Mouse (Mus musculus) intestine, postnatal 0 days (tissue): ENCODE results near the gene Dnaic1. TPM values are rescaled to one million over a fixed set of nuclear protein-coding genes. Genes with fewer than 3 reads are reported as not detected.

ENCODE experiments used
- ATAC-seq: fragments of 200-750 bp; cut with Nextera tagmentation; 2 replicates; pipeline ENCODE4 v1.8.0; 2017; ENCODE audit warnings: mild to moderate bottlenecking, moderate TSS enrichment, moderate library complexity
- H3K27ac ChIP-seq: fragments of 300-500 bp; sonication (generic); 2 replicates; pipeline ENCODE4 v1.5.1; 2014; ENCODE audit warnings: mild to moderate bottlenecking, low read depth, low read length, moderate library complexity
- H3K27me3 ChIP-seq: fragments of 300-500 bp; sonication (generic); replicated peaks from 2 replicates; pipeline ENCODE4 v1.6.1; 2014; ENCODE audit warnings: low read length, mixed read lengths; ENCODE audit not compliant: control insufficient read depth, insufficient read depth
- H3K36me3 ChIP-seq: fragments of 300-500 bp; sonication (generic); 2 replicates; pipeline ENCODE4 v1.6.1; 2014; ENCODE audit warnings: mild to moderate bottlenecking, moderate library complexity; ENCODE audit not compliant: control insufficient read depth, insufficient read depth
- H3K4me1 ChIP-seq: fragments of 300-500 bp; sonication (generic); replicated peaks from 2 replicates; pipeline ENCODE4 v1.6.1; 2014; ENCODE audit warnings: antibody characterized with exemption, low read length, mixed read lengths; ENCODE audit not compliant: control insufficient read depth, insufficient read depth
- H3K4me2 ChIP-seq: fragments of 300-500 bp; sonication (generic); replicated peaks from 2 replicates; pipeline ENCODE4 v1.6.1; 2014; ENCODE audit warnings: low read depth, mild to moderate bottlenecking, moderate library complexity
- H3K4me3 ChIP-seq: fragments of 300-500 bp; sonication (generic); 2 replicates; pipeline ENCODE4 v1.5.1; 2014; ENCODE audit warnings: low read depth, low read length
- H3K9ac ChIP-seq: fragments of 300-500 bp; sonication (generic); 2 replicates; pipeline ENCODE4 v1.6.1; 2014; ENCODE audit warnings: mild to moderate bottlenecking, low read depth, low read length
- H3K9me3 ChIP-seq: fragments of 300-500 bp; sonication (generic); 2 replicates; pipeline ENCODE4 v1.6.1; 2016; ENCODE audit warnings: mixed run types; ENCODE audit not compliant: control insufficient read depth
- CTCF ChIP-seq: sonication (generic); IDR thresholded peaks from 2 replicates; pipeline ENCODE4 v1.5.1; 2016; ENCODE audit warnings: low read depth, mild to moderate bottlenecking, control low read depth, antibody characterized with exemption, moderate library complexity
- WGBS: fragments of 180-500 bp; shearing (Covaris S2); extraction: QIAGEN DNeasy Blood & Tissue Kit; methylation state at CpG from one replicate; pipeline ENCODE4 v1.1.7; 2014; 5-methylcytosine and 5-hydroxymethylcytosine counted together
- polyA plus RNA-seq: library from polyadenylated mRNA; unstranded; fragments of >200 nt; fragmentation: Nextera tagmentation; extraction: Ambion mirVana; gene quantifications from 2 replicates; pipeline ENCODE4 v1.2.1, GENCODE M21; 2015

The Dnaic1 gene
- polyA plus RNA-seq, 1 experiment from 2014 or later, result 2.3 TPM

DNA sequence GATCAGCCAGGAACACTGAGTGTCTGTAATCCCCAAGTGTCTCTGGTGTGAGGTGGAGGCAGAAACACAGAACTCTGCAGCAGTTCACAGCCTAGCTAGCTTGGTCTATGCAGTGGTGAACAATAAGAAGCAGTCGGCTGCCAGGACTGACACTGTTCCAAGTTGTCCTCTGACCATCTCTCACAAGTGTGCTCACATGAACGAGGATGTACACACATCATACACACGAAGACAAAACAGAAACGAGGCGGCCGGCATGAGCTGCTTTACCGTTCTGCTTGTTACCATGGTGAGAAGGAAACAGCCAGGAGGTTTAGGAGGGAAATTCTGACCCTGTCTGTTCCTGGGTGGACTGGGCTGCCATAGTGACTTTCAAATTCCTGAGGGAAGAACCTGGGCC is 43.0 kb upstream of the Dnaic1 start:
- Histone ChIP-seq H3K9me3 (no peaks in the 10 kb centered on the region), H3K4me2 (no peak overlapping the region), H3K9ac (no peak overlapping the region), H3K27me3 (no peaks in the 10 kb centered on the region), H3K4me1 (no peaks in the 10 kb centered on the region), H3K36me3 (no peaks in the 10 kb centered on the region), H3K4me3 (no peak overlapping the region), H3K27ac (no peak overlapping the region)
- TF ChIP-seq CTCF, result no peak
- no peak for ATAC-seq
- 67% methylated on average over 7 of the region's 7 CpGs for WGBS

GRCm38 (mm10) chr4:41527076-41527475 is 42.5 kb upstream of the Dnaic1 start:
- H3K36me3 ChIP-seq, result no peaks in the 10 kb centered on the region
- no peak overlapping the region for H3K4me3 ChIP-seq
- no peak for ATAC-seq
- no peak overlapping the region for H3K4me2 ChIP-seq
- TF ChIP-seq CTCF, result no peak
- no peak overlapping the region for H3K27ac ChIP-seq
- no peak overlapping the region for H3K9ac ChIP-seq
- no peaks in the 10 kb centered on the region for H3K4me1 ChIP-seq
- WGBS, result 52% methylated on average over 13 of the region's 13 CpGs
- H3K27me3 ChIP-seq, result no peaks in the 10 kb centered on the region
- H3K9me3 ChIP-seq, result no peaks in the 10 kb centered on the region

GRCm38 (mm10) chr4:41527996-41528395 is 41.6 kb upstream of the Dnaic1 start:
- ATAC-seq, result no peak
- Histone ChIP-seq H3K36me3 (no peaks in the 10 kb centered on the region), H3K4me3 (no peak overlapping the region), H3K27me3 (no peaks in the 10 kb centered on the region), H3K4me2 (no peak overlapping the region), H3K9me3 (no peaks in the 10 kb centered on the region), H3K9ac (no peak overlapping the region), H3K27ac (no peak overlapping the region), H3K4me1 (no peaks in the 10 kb centered on the region)
- no peak for TF ChIP-seq CTCF
- 44% methylated on average over 8 of the region's 8 CpGs for WGBS

- H3K4me3 ChIP-seq, result no peak overlapping the region
Measured at GRCm38 (mm10) chr4:41532420-41532819, 37.2 kb upstream of the Dnaic1 start.

DNA sequence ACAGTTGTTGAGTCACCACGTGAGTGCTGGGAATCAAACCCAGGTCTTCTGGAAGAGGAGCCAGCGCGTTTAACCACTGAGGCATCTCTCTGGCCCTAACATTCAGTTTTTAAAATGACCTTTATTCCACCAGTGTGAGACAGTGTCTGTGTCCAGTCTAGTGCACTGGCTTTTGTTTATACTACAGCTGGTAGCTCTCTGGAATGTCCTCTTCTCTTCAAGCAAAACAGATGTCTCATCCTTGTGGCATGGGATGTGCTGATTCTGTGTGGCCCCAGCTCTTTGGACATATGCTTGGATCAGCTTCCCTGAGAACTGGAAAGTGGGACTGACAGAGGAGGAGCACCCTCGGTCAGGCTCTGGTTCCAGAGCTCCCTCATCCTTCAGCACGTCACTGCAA is 34.7 kb upstream of the Dnaic1 start:
- Histone ChIP-seq H3K9me3 (no peaks in the 10 kb centered on the region), H3K27ac (no peak overlapping the region), H3K4me3 (no peak overlapping the region), H3K9ac (no peak overlapping the region), H3K27me3 (no peaks in the 10 kb centered on the region), H3K4me2 (no peak overlapping the region), H3K36me3 (no peaks in the 10 kb centered on the region), H3K4me1 (no peaks in the 10 kb centered on the region)
- 61% methylated on average over 5 of the region's 5 CpGs for WGBS
- no peak for ATAC-seq
- no peak for TF ChIP-seq CTCF

More at GRCm38 (mm10) chr4:41532420-41532819, 37.2 kb upstream of the Dnaic1 start:
- Histone ChIP-seq H3K4me2 (no peak overlapping the region), H3K36me3 (no peaks in the 10 kb centered on the region), H3K9ac (no peak overlapping the region), H3K27ac (no peak overlapping the region), H3K27me3 (no peaks in the 10 kb centered on the region), H3K9me3 (no peaks in the 10 kb centered on the region), H3K4me1 (no peaks in the 10 kb centered on the region)
- WGBS, result 25% methylated on average over 6 of the region's 6 CpGs
- ATAC-seq, result no peak
- TF ChIP-seq CTCF, result no peak

DNA sequence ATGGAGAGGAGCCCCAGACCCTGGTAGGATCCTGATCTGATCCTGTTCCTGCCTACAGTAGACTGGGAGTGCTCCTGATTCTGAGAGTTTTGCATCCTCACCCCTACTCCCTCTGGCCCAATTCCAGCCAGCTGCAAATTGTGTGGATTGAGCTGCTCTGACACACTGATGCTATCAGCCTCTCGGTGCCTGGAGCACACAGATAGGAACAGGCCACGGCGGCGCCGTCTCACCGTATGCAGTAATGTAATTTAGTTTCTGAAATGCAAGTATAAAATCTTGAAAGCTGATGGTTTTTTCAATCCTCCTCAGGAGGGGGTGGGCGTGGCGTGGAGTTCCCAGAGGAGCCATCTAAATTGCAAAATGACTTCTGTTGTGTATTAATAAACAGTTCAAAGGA is 27.4 kb upstream of the Dnaic1 start:
- H3K4me2 ChIP-seq, result no peak overlapping the region
- H3K4me3 ChIP-seq, result no peak overlapping the region
- H3K27me3 ChIP-seq, result no peaks in the 10 kb centered on the region
- H3K27ac ChIP-seq, result no peak overlapping the region
- TF ChIP-seq CTCF, result no peak
- WGBS, result 84% methylated on average over 8 of the region's 8 CpGs
- no peak for ATAC-seq
- no peak overlapping the region for H3K9ac ChIP-seq
- H3K4me1 ChIP-seq, result no peaks in the 10 kb centered on the region
- H3K9me3 ChIP-seq, result no peaks in the 10 kb centered on the region
- no peaks in the 10 kb centered on the region for H3K36me3 ChIP-seq

DNA sequence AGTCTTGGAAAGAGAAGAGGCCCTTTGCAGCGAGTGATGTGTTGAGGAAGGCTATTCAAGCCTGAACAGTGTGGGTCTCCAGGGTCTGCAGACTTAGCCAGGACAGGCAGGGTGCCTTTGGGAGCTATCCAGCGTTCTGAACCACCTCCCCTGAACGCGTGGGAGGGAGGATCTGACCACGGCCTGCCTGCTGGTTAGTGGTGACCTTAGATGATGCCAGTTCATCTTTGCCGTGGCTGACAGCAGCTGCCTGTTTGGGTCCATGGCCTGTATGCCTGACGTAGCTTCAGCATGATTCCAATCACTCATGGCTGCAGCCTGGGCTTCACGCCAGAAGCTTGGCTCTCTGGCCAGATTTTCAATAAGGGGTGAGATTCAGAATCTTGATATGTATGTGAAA is 23.6 kb upstream of the Dnaic1 start:
- Histone ChIP-seq H3K27ac (no peak overlapping the region), H3K4me2 (no peak overlapping the region), H3K4me3 (no peak overlapping the region), H3K36me3 (no peaks in the 10 kb centered on the region), H3K27me3 (no peaks in the 10 kb centered on the region), H3K9ac (no peak overlapping the region), H3K4me1 (no peaks in the 10 kb centered on the region), H3K9me3 (no peaks in the 10 kb centered on the region)
- WGBS, result 17% methylated on average over 8 of the region's 8 CpGs
- ATAC-seq, result no peak
- TF ChIP-seq CTCF, result no peak
